Mouse (Mus musculus): Measurements from ENCODE around the gene Rgl1. TPM values are rescaled to one million over a fixed set of nuclear protein-coding genes. Genes with fewer than 3 reads are reported as not detected.

Gene Rgl1
- polyA plus RNA-seq, 2 experiments = 28.5 to 40.5 TPM

GRCm38 (mm10) chr1:152585385-152585984, 180.7 kb downstream of the Rgl1 start:
- no peak for TF ChIP-seq POLR2A (IDR thresholded peaks at IDR 0.05; ENCODE audit: borderline replicate concordance, extremely low read depth, insufficient read depth, insufficient read length)
- Histone ChIP-seq H3K27me3 (ENCODE audit: control insufficient read depth, insufficient read depth, low read length) (no peaks in the 10 kb centered on the region), H3K4me2 (replicated peaks; ENCODE audit: low read depth, low read length, severe bottlenecking) (no peak overlapping the region), H3K4me1 (ENCODE audit: control insufficient read depth, insufficient read depth, low read length) (peaks cover 34% of the 10 kb centered on the region), H3K9me3 (ENCODE audit: control insufficient read depth, low read length) (no peaks in the 10 kb centered on the region), H3K36me3 (ENCODE audit: control insufficient read depth, insufficient read depth, low read length) (no peaks in the 10 kb centered on the region), H3K4me3 (replicated peaks; ENCODE audit: low read length) (no peak overlapping the region), H3K9ac (ENCODE audit: low read depth, low read length, severe bottlenecking) (no peak overlapping the region), H3K27ac (replicated peaks; ENCODE audit: low read depth, low read length) (no peak overlapping the region)
- ATAC-seq (ENCODE audit: low FRiP score, low read depth) (no peak), DNase-seq (ENCODE audit: low spot score) (no peak)
- WGBS = 81% methylated on average over 7 of the region's 7 CpGs

GRCm38 (mm10) chr1:152584933-152585332, 181.2 kb downstream of the Rgl1 start:
- WGBS = 77% methylated on average over 8 of the region's 8 CpGs
- Histone ChIP-seq H3K9ac (ENCODE audit: low read depth, low read length, severe bottlenecking) (no peak overlapping the region), H3K9me3 (ENCODE audit: control insufficient read depth, low read length) (no peaks in the 10 kb centered on the region), H3K4me3 (replicated peaks; ENCODE audit: low read length) (no peak overlapping the region), H3K4me2 (replicated peaks; ENCODE audit: low read depth, low read length, severe bottlenecking) (no peak overlapping the region), H3K27me3 (ENCODE audit: control insufficient read depth, insufficient read depth, low read length) (no peaks in the 10 kb centered on the region), H3K36me3 (ENCODE audit: control insufficient read depth, insufficient read depth, low read length) (no peaks in the 10 kb centered on the region), H3K27ac (replicated peaks; ENCODE audit: low read depth, low read length) (no peak overlapping the region), H3K4me1 (ENCODE audit: control insufficient read depth, insufficient read depth, low read length) (peaks cover 28% of the 10 kb centered on the region)
- ATAC-seq (ENCODE audit: low FRiP score, low read depth) (no peak), DNase-seq (ENCODE audit: low spot score) (no peak)
- no peak for TF ChIP-seq POLR2A (IDR thresholded peaks at IDR 0.05; ENCODE audit: borderline replicate concordance, extremely low read depth, insufficient read depth, insufficient read length)

- H3K9ac ChIP-seq (ENCODE audit: low read depth, low read length, severe bottlenecking) = no peak overlapping the region
- WGBS = 64% methylated on average over 13 of the region's 13 CpGs
- H3K4me2 ChIP-seq (replicated peaks; ENCODE audit: low read depth, low read length, severe bottlenecking) = no peak overlapping the region
- H3K36me3 ChIP-seq (ENCODE audit: control insufficient read depth, insufficient read depth, low read length) = no peaks in the 10 kb centered on the region
- H3K27me3 ChIP-seq (ENCODE audit: control insufficient read depth, insufficient read depth, low read length) = no peaks in the 10 kb centered on the region
- DNase-seq (ENCODE audit: low spot score) (no peak), ATAC-seq (ENCODE audit: low FRiP score, low read depth) (no peak)
- H3K4me3 ChIP-seq (replicated peaks; ENCODE audit: low read length) = no peak overlapping the region
- H3K27ac ChIP-seq (replicated peaks; ENCODE audit: low read depth, low read length) = no peak overlapping the region
- no peaks in the 10 kb centered on the region for H3K9me3 ChIP-seq (ENCODE audit: control insufficient read depth, low read length)
- no peak for TF ChIP-seq POLR2A (IDR thresholded peaks at IDR 0.05; ENCODE audit: borderline replicate concordance, extremely low read depth, insufficient read depth, insufficient read length)
- peaks cover 22% of the 10 kb centered on the region for H3K4me1 ChIP-seq (ENCODE audit: control insufficient read depth, insufficient read depth, low read length)
Observed at GRCm38 (mm10) chr1:152581127-152581905, 184.8 kb downstream of the Rgl1 start.

- Histone ChIP-seq H3K36me3 (ENCODE audit: control insufficient read depth, insufficient read depth, low read length) (no peaks in the 10 kb centered on the region), H3K27ac (replicated peaks; ENCODE audit: low read depth, low read length) (no peak overlapping the region), H3K4me1 (ENCODE audit: control insufficient read depth, insufficient read depth, low read length) (peaks cover 22% of the 10 kb centered on the region), H3K9ac (ENCODE audit: low read depth, low read length, severe bottlenecking) (no peak overlapping the region), H3K4me3 (replicated peaks; ENCODE audit: low read length) (no peak overlapping the region), H3K27me3 (ENCODE audit: control insufficient read depth, insufficient read depth, low read length) (no peaks in the 10 kb centered on the region), H3K9me3 (ENCODE audit: control insufficient read depth, low read length) (no peaks in the 10 kb centered on the region), H3K4me2 (replicated peaks; ENCODE audit: low read depth, low read length, severe bottlenecking) (no peak overlapping the region)
- WGBS = 57% methylated on average over 5 of the region's 5 CpGs
- DNase-seq (ENCODE audit: low spot score) (no peak), ATAC-seq (ENCODE audit: low FRiP score, low read depth) (no peak)
- no peak for TF ChIP-seq POLR2A (IDR thresholded peaks at IDR 0.05; ENCODE audit: borderline replicate concordance, extremely low read depth, insufficient read depth, insufficient read length)
Observed at GRCm38 (mm10) chr1:152578944-152579343, 187.2 kb downstream of the Rgl1 start.

- no peak overlapping the region for H3K4me2 ChIP-seq (replicated peaks; ENCODE audit: low read depth, low read length, severe bottlenecking)
- TF ChIP-seq POLR2A (IDR thresholded peaks at IDR 0.05; ENCODE audit: borderline replicate concordance, extremely low read depth, insufficient read depth, insufficient read length) = no peak
- H3K36me3 ChIP-seq (ENCODE audit: control insufficient read depth, insufficient read depth, low read length) = no peaks in the 10 kb centered on the region
- peaks cover 25% of the 10 kb centered on the region for H3K4me1 ChIP-seq (ENCODE audit: control insufficient read depth, insufficient read depth, low read length)
- H3K4me3 ChIP-seq (replicated peaks; ENCODE audit: low read length) = no peak overlapping the region
- H3K27me3 ChIP-seq (ENCODE audit: control insufficient read depth, insufficient read depth, low read length) = no peaks in the 10 kb centered on the region
- ATAC-seq (ENCODE audit: low FRiP score, low read depth) = no peak
- no peak overlapping the region for H3K27ac ChIP-seq (replicated peaks; ENCODE audit: low read depth, low read length)
- WGBS = 46% methylated on average over 19 of the region's 19 CpGs
- H3K9ac ChIP-seq (ENCODE audit: low read depth, low read length, severe bottlenecking) = no peak overlapping the region
- no peaks in the 10 kb centered on the region for H3K9me3 ChIP-seq (ENCODE audit: control insufficient read depth, low read length)
- no peak for DNase-seq (ENCODE audit: low spot score)
Observed at GRCm38 (mm10) chr1:152578108-152578721, 187.9 kb downstream of the Rgl1 start.

All from limb, embryonic 14.5 days (tissue).